Mouse (Mus musculus): ENCODE measurements around the gene Tmod4. TPM values are rescaled to one million over a fixed set of nuclear protein-coding genes. Genes with fewer than 3 reads are reported as not detected.

Tmod4 gene
- polyA plus RNA-seq, 1 experiment from 2014 or later, result 0.19 TPM

Small RNA genes within 50 kb of the gene (microRNA-seq; reads per million reads assigned to microRNA genes)
- gene Mir8099-1, result not detected

Other genes with a start within 250 kb of the Tmod4 start
- 207 and 214 TPM in 2 replicates for gene Psmb4, start 237.5 kb upstream of the Tmod4 start, polyA plus RNA-seq (2016; fragmentation: Nextera tagmentation; extraction: Ambion mirVana)
- gene Selenbp1, start 191.4 kb upstream of the Tmod4 start, polyA plus RNA-seq (2016; fragmentation: Nextera tagmentation; extraction: Ambion mirVana), result 53.9 and 54.0 TPM in 2 replicates
- 2.6 and 3.6 TPM in 2 replicates for gene Rfx5, start 170.4 kb upstream of the Tmod4 start, polyA plus RNA-seq (2016; fragmentation: Nextera tagmentation; extraction: Ambion mirVana)
- gene Pi4kb, start 149.7 kb upstream of the Tmod4 start, polyA plus RNA-seq (2016; fragmentation: Nextera tagmentation; extraction: Ambion mirVana), result 12.6 and 13.1 TPM in 2 replicates
- 12.6 and 14.4 TPM in 2 replicates for gene Zfp687, start 109.0 kb upstream of the Tmod4 start, polyA plus RNA-seq (2016; fragmentation: Nextera tagmentation; extraction: Ambion mirVana)
- 216 and 229 TPM in 2 replicates for gene Psmd4, start 81.9 kb upstream of the Tmod4 start, polyA plus RNA-seq (2016; fragmentation: Nextera tagmentation; extraction: Ambion mirVana)
- 11.3 and 11.5 TPM in 2 replicates for gene Pip5k1a, start 17.5 kb upstream of the Tmod4 start, polyA plus RNA-seq (2016; fragmentation: Nextera tagmentation; extraction: Ambion mirVana)
- 53.7 and 56.2 TPM in 2 replicates for gene Vps72, start 13.5 kb upstream of the Tmod4 start, polyA plus RNA-seq (2016; fragmentation: Nextera tagmentation; extraction: Ambion mirVana)
- 38.2 and 39.7 TPM in 2 replicates for gene Scnm1, start 9.5 kb downstream of the Tmod4 start, polyA plus RNA-seq (2016; fragmentation: Nextera tagmentation; extraction: Ambion mirVana)
- 7.9 and 8.6 TPM in 2 replicates for gene Lysmd1, start 9.6 kb downstream of the Tmod4 start, polyA plus RNA-seq (2016; fragmentation: Nextera tagmentation; extraction: Ambion mirVana)
- 5.1 and 5.3 TPM in 2 replicates for gene Tnfaip8l2, start 17.9 kb downstream of the Tmod4 start, polyA plus RNA-seq (2016; fragmentation: Nextera tagmentation; extraction: Ambion mirVana)
- 1.9 and 2.1 TPM in 2 replicates for gene Sema6c, start 36.0 kb downstream of the Tmod4 start, polyA plus RNA-seq (2016; fragmentation: Nextera tagmentation; extraction: Ambion mirVana)
- gene Gabpb2, start 93.4 kb downstream of the Tmod4 start, polyA plus RNA-seq (2016; fragmentation: Nextera tagmentation; extraction: Ambion mirVana), result 11.0 and 11.4 TPM in 2 replicates
- gene Cdc42se1, start 104.3 kb downstream of the Tmod4 start, polyA plus RNA-seq (2016; fragmentation: Nextera tagmentation; extraction: Ambion mirVana), result 59.6 and 60.9 TPM in 2 replicates
- gene Mllt11, start 107.7 kb downstream of the Tmod4 start, polyA plus RNA-seq (2016; fragmentation: Nextera tagmentation; extraction: Ambion mirVana), result 4.3 and 4.5 TPM in 2 replicates
- gene Gm128, start 117.1 kb downstream of the Tmod4 start, polyA plus RNA-seq (2016; fragmentation: Nextera tagmentation; extraction: Ambion mirVana), result 0.33 and 0.38 TPM in 2 replicates
- not detected in 2 replicates for gene Bnipl, start 126.7 kb downstream of the Tmod4 start, polyA plus RNA-seq (2016; fragmentation: Nextera tagmentation; extraction: Ambion mirVana)
- 18.8 and 22.5 TPM in 2 replicates for gene Mindy1, start 156.9 kb downstream of the Tmod4 start, polyA plus RNA-seq (2016; fragmentation: Nextera tagmentation; extraction: Ambion mirVana)
- gene Prune1, start 157.6 kb downstream of the Tmod4 start, polyA plus RNA-seq (2016; fragmentation: Nextera tagmentation; extraction: Ambion mirVana), result 11.8 and 12.1 TPM in 2 replicates
- gene Anxa9, start 182.7 kb downstream of the Tmod4 start, polyA plus RNA-seq (2016; fragmentation: Nextera tagmentation; extraction: Ambion mirVana), result 3.1 and 4.6 TPM in 2 replicates
- 134 and 135 TPM in 2 replicates for gene Cers2, start 190.3 kb downstream of the Tmod4 start, polyA plus RNA-seq (2016; fragmentation: Nextera tagmentation; extraction: Ambion mirVana)
- gene Setdb1, start 232.7 kb downstream of the Tmod4 start, polyA plus RNA-seq (2016; fragmentation: Nextera tagmentation; extraction: Ambion mirVana), result 31.0 and 31.6 TPM in 2 replicates

Data from liver, embryonic 12.5 days (tissue).